Mouse (Mus musculus) stomach, embryonic 16.5 days (tissue): Measurements from ENCODE around the gene Prkcz. TPM values are rescaled to one million over a fixed set of nuclear protein-coding genes. Genes with fewer than 3 reads are reported as not detected.

Experiments used
- ATAC-seq: fragments of 200-750 bp; cut with Nextera tagmentation; 2 replicates; pipeline ENCODE4 v1.8.0; 2017; ENCODE audit warnings: moderate number of reproducible peaks, moderate TSS enrichment; ENCODE audit not compliant: insufficient read depth, low FRiP score
- H3K27ac ChIP-seq: fragments of 300-500 bp; sonication (generic); 2 replicates; pipeline ENCODE4 v1.5.1; 2014; ENCODE audit warnings: low read length
- H3K27me3 ChIP-seq: fragments of 300-500 bp; sonication (generic); 2 replicates; pipeline ENCODE4 v1.6.1; 2014; ENCODE audit warnings: low read length, control low read depth, mixed read lengths; ENCODE audit not compliant: control insufficient read depth, insufficient read depth
- H3K36me3 ChIP-seq: fragments of 300-500 bp; sonication (generic); 2 replicates; pipeline ENCODE4 v1.6.1; 2014; ENCODE audit warnings: low read length; ENCODE audit not compliant: control insufficient read depth, insufficient read depth
- H3K4me1 ChIP-seq: fragments of 300-500 bp; sonication (generic); 2 replicates; pipeline ENCODE4 v1.6.1; 2014; ENCODE audit warnings: low read length, control low read depth, mixed read lengths; ENCODE audit not compliant: control insufficient read depth, insufficient read depth
- H3K4me2 ChIP-seq: fragments of 300-500 bp; sonication (generic); 2 replicates; pipeline ENCODE4 v1.6.1; 2014; ENCODE audit warnings: low read depth, low read length, mixed read lengths
- H3K4me3 ChIP-seq: fragments of 300-500 bp; sonication (generic); replicated peaks from 2 replicates; pipeline ENCODE4 v1.5.1; 2014; ENCODE audit warnings: mild to moderate bottlenecking, low read length
- H3K9ac ChIP-seq: fragments of 300-500 bp; sonication (generic); 2 replicates; pipeline ENCODE4 v1.6.1; 2014; ENCODE audit warnings: low read length
- H3K9me3 ChIP-seq: fragments of 300-500 bp; sonication (generic); replicated peaks from 2 replicates; pipeline ENCODE4 v1.6.1; 2016; ENCODE audit warnings: low read length, control low read depth; ENCODE audit not compliant: control insufficient read depth
- WGBS: fragments of 180-500 bp; shearing (Covaris S2); extraction: QIAGEN DNeasy Blood & Tissue Kit; methylation state at CpG from one replicate; pipeline ENCODE4 v1.1.7; 2014; 5-methylcytosine and 5-hydroxymethylcytosine counted together
- polyA plus RNA-seq: library from polyadenylated mRNA; unstranded; fragments of >200 nt; fragmentation: Nextera tagmentation; extraction: Ambion mirVana; gene quantifications from 2 replicates; pipeline ENCODE4 v1.2.1, GENCODE M21; 2015

Gene Prkcz
- polyA plus RNA-seq, 1 experiment from 2014 or later: 16.7 TPM

- peaks cover 44% of the 10 kb centered on the region for H3K4me1 ChIP-seq
- peak overlapping the region; percentile 51 for H3K9ac ChIP-seq
- H3K9me3 ChIP-seq: no peaks in the 10 kb centered on the region
- no peaks in the 10 kb centered on the region for H3K36me3 ChIP-seq
- no peak overlapping the region for H3K4me3 ChIP-seq
- peak overlapping the region; percentile 62 for H3K27ac ChIP-seq
- H3K4me2 ChIP-seq: no peak overlapping the region
- ATAC-seq: 0 out of 2 replicates have a peak, but pooled peaks have one; percentile 9
- WGBS: 39% methylated on average over 5 of the region's 5 CpGs
- no peaks in the 10 kb centered on the region for H3K27me3 ChIP-seq
These were observed 122.9 kb downstream of the Prkcz start for GRCm38 (mm10) chr4:155238276-155238675.

GRCm38 (mm10) chr4:155236737-155237385 lies 124.3 kb downstream of the Prkcz start:
- Histone ChIP-seq H3K9ac (peak overlapping the region; percentile 75), H3K4me2 (no peak overlapping the region), H3K4me1 (peaks cover 46% of the 10 kb centered on the region), H3K4me3 (no peak overlapping the region), H3K27ac (peak overlapping the region; percentile 96), H3K9me3 (no peaks in the 10 kb centered on the region), H3K27me3 (no peaks in the 10 kb centered on the region), H3K36me3 (no peaks in the 10 kb centered on the region)
- WGBS: 72% methylated on average over 12 of the region's 12 CpGs
- no peak for ATAC-seq

- H3K9me3 ChIP-seq: no peaks in the 10 kb centered on the region
- 9% methylated on average over 18 of the region's 18 CpGs for WGBS
- H3K9ac ChIP-seq: peak overlapping the region; percentile 75
- H3K36me3 ChIP-seq: no peaks in the 10 kb centered on the region
- peak overlapping the region; percentile 37 for H3K4me2 ChIP-seq
- H3K27ac ChIP-seq: peak overlapping the region; percentile 96
- ATAC-seq: peak; percentile 85
- H3K4me3 ChIP-seq: peak overlapping the region; percentile 18
- peaks cover 46% of the 10 kb centered on the region for H3K4me1 ChIP-seq
- no peaks in the 10 kb centered on the region for H3K27me3 ChIP-seq
These were observed 125.6 kb downstream of the Prkcz start for GRCm38 (mm10) chr4:155235311-155236119.

- Histone ChIP-seq H3K27me3 (no peaks in the 10 kb centered on the region), H3K4me2 (peak overlapping the region; percentile 37), H3K9ac (peak overlapping the region; percentile 75), H3K4me1 (peaks cover 46% of the 10 kb centered on the region), H3K36me3 (no peaks in the 10 kb centered on the region), H3K9me3 (no peaks in the 10 kb centered on the region), H3K27ac (peak overlapping the region; percentile 96), H3K4me3 (no peak overlapping the region)
- WGBS: 39% methylated on average over 8 of the region's 8 CpGs
- ATAC-seq: 0 out of 2 replicates have a peak, but pooled peaks have one; percentile 7
These were observed 126.5 kb downstream of the Prkcz start for GRCm38 (mm10) chr4:155234371-155235310.

GRCm38 (mm10) chr4:155233878-155234277 lies 127.3 kb downstream of the Prkcz start:
- Histone ChIP-seq H3K36me3 (no peaks in the 10 kb centered on the region), H3K4me3 (no peak overlapping the region), H3K4me1 (peaks cover 46% of the 10 kb centered on the region), H3K9ac (peak overlapping the region; percentile 75), H3K9me3 (no peaks in the 10 kb centered on the region), H3K4me2 (peak overlapping the region; percentile 37; the same call in 1 of the 2 replicates), H3K27me3 (no peaks in the 10 kb centered on the region), H3K27ac (peak overlapping the region; percentile 96)
- 12% methylated on average over 10 of the region's 10 CpGs for WGBS
- peak; percentile 75 for ATAC-seq

GRCm38 (mm10) chr4:155228461-155228860 lies 132.7 kb downstream of the Prkcz start:
- Histone ChIP-seq H3K27ac (no peak overlapping the region), H3K4me3 (no peak overlapping the region), H3K27me3 (no peaks in the 10 kb centered on the region), H3K9me3 (no peaks in the 10 kb centered on the region), H3K4me2 (no peak overlapping the region), H3K9ac (no peak overlapping the region), H3K36me3 (no peaks in the 10 kb centered on the region), H3K4me1 (peaks cover 10% of the 10 kb centered on the region)
- ATAC-seq: no peak
- 66% methylated on average over 5 of the region's 5 CpGs for WGBS

GRCm38 (mm10) chr4:155227986-155228385 lies 133.2 kb downstream of the Prkcz start:
- no peaks in the 10 kb centered on the region for H3K27me3 ChIP-seq
- no peaks in the 10 kb centered on the region for H3K9me3 ChIP-seq
- H3K4me2 ChIP-seq: no peak overlapping the region
- no peaks in the 10 kb centered on the region for H3K36me3 ChIP-seq
- H3K27ac ChIP-seq: no peak overlapping the region
- ATAC-seq: no peak
- no peak overlapping the region for H3K9ac ChIP-seq
- no peak overlapping the region for H3K4me3 ChIP-seq
- 71% methylated on average over 4 of the region's 4 CpGs for WGBS
- peaks cover 7% of the 10 kb centered on the region for H3K4me1 ChIP-seq

GRCm38 (mm10) chr4:155225918-155226317 lies 135.2 kb downstream of the Prkcz start:
- ATAC-seq: no peak
- Histone ChIP-seq H3K4me3 (no peak overlapping the region), H3K27me3 (no peaks in the 10 kb centered on the region), H3K36me3 (no peaks in the 10 kb centered on the region), H3K27ac (no peak overlapping the region), H3K9me3 (no peaks in the 10 kb centered on the region), H3K4me1 (peaks cover 7% of the 10 kb centered on the region), H3K4me2 (no peak overlapping the region), H3K9ac (0 out of 2 replicates have a peak overlapping the region, but pooled peaks have one; percentile 5)
- 89% methylated on average over 5 of the region's 5 CpGs for WGBS
